In the genomic region with DNA sequence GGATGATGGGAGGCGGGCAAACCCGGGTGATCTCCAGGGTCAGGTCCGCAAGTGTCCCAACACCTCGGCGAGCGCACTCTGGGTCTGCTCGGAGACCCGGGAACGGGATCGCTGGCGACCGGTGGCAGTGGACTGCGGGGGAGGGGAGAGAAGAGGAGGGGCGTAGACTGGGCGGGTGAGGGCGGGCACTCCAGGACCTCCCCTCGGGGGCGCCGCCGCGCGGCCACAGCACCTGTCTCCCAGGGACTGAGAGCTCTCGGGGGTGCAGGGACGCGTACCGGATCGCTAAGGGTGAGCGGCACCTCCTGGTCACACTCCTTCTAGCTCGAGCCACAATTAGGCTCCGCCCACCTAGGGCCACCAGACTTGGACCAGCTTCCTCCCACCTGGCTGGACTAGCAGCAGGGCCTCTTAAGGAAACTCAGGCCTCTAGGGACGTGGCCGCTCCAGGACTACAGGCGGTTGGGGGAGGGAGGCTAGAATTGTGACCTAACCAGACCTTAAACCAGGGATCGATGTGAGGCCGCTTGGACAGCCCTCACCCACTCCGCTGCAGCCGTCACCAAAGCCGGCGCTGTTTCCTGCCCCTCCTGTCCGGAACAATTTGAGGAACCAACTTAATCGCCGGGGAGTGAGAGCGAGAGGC, we compare ENCODE assay signal across 8 mouse cellular contexts. TPM values are rescaled to one million over a fixed set of nuclear protein-coding genes. Genes with fewer than 3 reads are reported as not detected.
DNase-seq lines count a peak whose midpoint lies in the region; ATAC-seq and TF ChIP-seq lines count a peak whose summit lies in the region.

A gene (minus strand): TSS at position 140 of the 646 bp plus-strand sequence.

- peak within 1 kb of the TSS; percentile 77 for H3K27ac ChIP-seq in intestine, postnatal 0 days (ENCODE audit: low read depth, low read length)
- H3K27ac ChIP-seq in midbrain, embryonic 16.5 days (ENCODE audit: low read length) = no peak within 1 kb of the TSS

- peak within 1 kb of the TSS; percentile 58 for H3K4me3 ChIP-seq in erythroblast, embryonic 14.5 days (replicated peaks)
- peak within 1 kb of the TSS; percentile 75 for H3K4me3 ChIP-seq in intestine, postnatal 0 days (ENCODE audit: low read depth, low read length)
- peak within 1 kb of the TSS; percentile 63 for H3K4me3 ChIP-seq in midbrain, embryonic 16.5 days (ENCODE audit: low read depth, low read length)

- peak within 1 kb of the TSS; percentile 70 for H3K9ac ChIP-seq in intestine, postnatal 0 days (ENCODE audit: low read depth, low read length)
- H3K9ac ChIP-seq in midbrain, embryonic 16.5 days (ENCODE audit: low read depth, low read length) = peak within 1 kb of the TSS; percentile 68

- H3K36me3 ChIP-seq in erythroblast, embryonic 14.5 days (ENCODE audit: control insufficient read depth) = no peaks in the 10 kb centered on the region
- no peaks in the 10 kb centered on the region for H3K36me3 ChIP-seq in intestine, postnatal 0 days (ENCODE audit: control insufficient read depth, insufficient read depth)
- H3K36me3 ChIP-seq in midbrain, embryonic 16.5 days (ENCODE audit: control insufficient read depth, insufficient read depth, low read length) = no peaks in the 10 kb centered on the region

- peaks cover 29% of the 10 kb centered on the region for H3K27me3 ChIP-seq in erythroblast, embryonic 14.5 days (ENCODE audit: control insufficient read depth)
- H3K27me3 ChIP-seq in intestine, postnatal 0 days (replicated peaks; ENCODE audit: control insufficient read depth, insufficient read depth, low read length) = no peaks in the 10 kb centered on the region
- peaks cover 21% of the 10 kb centered on the region for H3K27me3 ChIP-seq in midbrain, embryonic 16.5 days (ENCODE audit: control insufficient read depth, insufficient read depth, low read depth, low read length)

- peak; percentile 80 for DNase-seq in embryo, embryonic 11 days
- DNase-seq in heart, adult 11 months = peak; percentile 99
- peak; percentile 76 for DNase-seq in liver
- peak; percentile 28 to 60 for DNase-seq in spleen, postnatal 10 days (ENCODE audit: low spot score in 2 of 2)

- H3K4me2 ChIP-seq in intestine, postnatal 0 days (replicated peaks; ENCODE audit: low read depth) = peak within 1 kb of the TSS; percentile 91
- H3K4me2 ChIP-seq in midbrain, embryonic 16.5 days (ENCODE audit: low read length) = peak within 1 kb of the TSS; percentile 100

- under 1% methylated on average over 41 of the region's 43 CpGs for WGBS in intestine, postnatal 0 days
- WGBS in midbrain, embryonic 16.5 days = 0% methylated on average over 40 of the region's 43 CpGs

- no peaks in the 10 kb centered on the region for H3K9me3 ChIP-seq in erythroblast, embryonic 14.5 days (ENCODE audit: control insufficient read depth, low read length)
- no peaks in the 10 kb centered on the region for H3K9me3 ChIP-seq in intestine, postnatal 0 days (ENCODE audit: control insufficient read depth)
- H3K9me3 ChIP-seq in midbrain, embryonic 16.5 days (replicated peaks; ENCODE audit: control insufficient read depth, low read length, poor library complexity, severe bottlenecking) = no peaks in the 10 kb centered on the region

- peak; percentile 65 for TF ChIP-seq CTCF in intestine, postnatal 0 days (IDR thresholded peaks at IDR 0.05; ENCODE audit: low read depth)

- no peak for ATAC-seq in erythroblast, adult 5-6 weeks (replicated peaks; ENCODE audit: low FRiP score, poor library complexity, severe bottlenecking)
- ATAC-seq in intestine, postnatal 0 days = peak; percentile 89
- peak; percentile 73 for ATAC-seq in midbrain, embryonic 16.5 days

- H3K4me1 ChIP-seq in erythroblast, embryonic 14.5 days (ENCODE audit: control insufficient read depth) = peaks cover 6% of the 10 kb centered on the region
- H3K4me1 ChIP-seq in intestine, postnatal 0 days (replicated peaks; ENCODE audit: control insufficient read depth, insufficient read depth, low read length) = no peaks in the 10 kb centered on the region
- H3K4me1 ChIP-seq in midbrain, embryonic 16.5 days (ENCODE audit: control insufficient read depth, insufficient read depth, low read length) = peaks cover 2% of the 10 kb centered on the region; the same call in 1 of the 2 replicates

RNA-seq across cellular contexts. Expression of the gene that starts here (rescaled TPM):
- 0.15 and 0.19 TPM in 2 replicates for polyA plus RNA-seq in erythroblast, embryonic 14.5 days (2012)
- not detected in 2 replicates for total RNA-seq in erythroblast, adult 5-6 weeks (2015; ENCODE audit: low replicate concordance)
- total RNA-seq in erythroblast, adult 5-6 weeks (2017; ENCODE audit: low replicate concordance) = 0.17 TPM in 1 of 2 replicates, not detected in the other
- polyA plus RNA-seq in intestine, postnatal 0 days (2015; fragmentation: Nextera tagmentation; extraction: Ambion mirVana) = 91.5 and 104 TPM in 2 replicates
- polyA plus RNA-seq in midbrain, embryonic 16.5 days (2015; fragmentation: Nextera tagmentation; extraction: Ambion mirVana) = 8.3 and 8.5 TPM in 2 replicates

Comparison
In these comparisons a context has a peak if more than half of its experiments do, and no peak if none do; other contexts are left out.
1. DNase-seq: peak in every context shown above with its lines; median percentile 99 in heart, adult 11 months; 80 in embryo, embryonic 11 days; 76 in liver; 44 in spleen, postnatal 10 days.